Mouse (Mus musculus): ENCODE results near the gene Sgsm2.

DNA sequence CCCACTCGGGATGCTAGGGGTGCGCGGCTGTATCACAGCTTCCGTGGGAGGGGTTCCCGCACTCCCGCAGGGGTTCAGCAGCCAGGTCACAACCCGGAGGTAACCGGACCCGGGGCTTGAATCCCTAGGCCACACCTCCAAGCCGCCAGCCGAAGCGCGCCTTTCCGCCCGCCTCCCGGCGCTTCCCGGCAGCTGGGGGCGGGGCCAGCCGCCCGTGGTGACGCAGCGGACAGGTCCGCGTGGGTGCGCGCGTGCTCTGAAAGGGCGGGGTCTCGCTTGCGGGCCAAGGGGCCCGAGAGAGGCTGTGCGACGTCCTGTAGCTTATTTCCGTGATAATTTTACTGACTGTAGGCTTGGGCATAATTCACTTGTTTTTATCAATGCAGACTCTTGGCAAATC lies 58.4 kb downstream of the Sgsm2 start:
- TF ChIP-seq CTCF (IDR thresholded peaks at IDR 0.05; ENCODE audit: low read depth) (no peak), EP300 (IDR thresholded peaks at IDR 0.05; ENCODE audit: low read depth) (no peak; the same call in 1 of the 2 replicates)

Data from liver, postnatal 0 days (tissue).